Mouse (Mus musculus) forebrain, embryonic 11.5 days (tissue): ENCODE measurements at regions not wholly inside any gene's neighbourhood (a gene's known extent, or its start where the extent isn't known, plus 50 kb on each side); places are given as distances from the start of the nearest gene placed in this dataset.

Experiments
- ATAC-seq: fragments of 200-750 bp; cut with Nextera tagmentation; replicated peaks from 2 replicates; pipeline ENCODE4 v1.8.0; 2017; ENCODE audit warnings: moderate TSS enrichment; ENCODE audit not compliant: low FRiP score
- DNase-seq: peaks from one replicate; pipeline ENCODE4 v3.0.0-alpha.2; 2017; ENCODE audit warnings: low spot score
- H3K27ac ChIP-seq: fragments of 300-500 bp; sonication (generic); 2 replicates; pipeline ENCODE4 v1.5.1; 2014; ENCODE audit warnings: low read depth, low read length
- H3K27me3 ChIP-seq: fragments of 300-500 bp; sonication (generic); 2 replicates; pipeline ENCODE4 v1.6.1; 2014; ENCODE audit warnings: mild to moderate bottlenecking, low read length, mixed read lengths; ENCODE audit not compliant: control insufficient read depth, insufficient read depth
- H3K36me3 ChIP-seq: fragments of 300-500 bp; sonication (generic); 2 replicates; pipeline ENCODE4 v1.6.1; 2014; ENCODE audit warnings: mild to moderate bottlenecking, low read length, moderate library complexity, mixed read lengths; ENCODE audit not compliant: control insufficient read depth, insufficient read depth
- H3K4me1 ChIP-seq: fragments of 300-500 bp; sonication (generic); replicated peaks from 2 replicates; pipeline ENCODE4 v1.6.1; 2014; ENCODE audit warnings: low read length, mixed read lengths; ENCODE audit not compliant: control insufficient read depth, insufficient read depth
- H3K4me2 ChIP-seq: fragments of 300-500 bp; sonication (generic); 2 replicates; pipeline ENCODE4 v1.6.1; 2014; ENCODE audit warnings: low read depth, mild to moderate bottlenecking, low read length, moderate library complexity, mixed read lengths; ENCODE audit not compliant: severe bottlenecking
- H3K4me3 ChIP-seq: fragments of 300-500 bp; sonication (generic); 2 replicates; pipeline ENCODE4 v1.5.1; 2014; ENCODE audit warnings: low read depth, low read length
- H3K9ac ChIP-seq: fragments of 300-500 bp; sonication (generic); 2 replicates; pipeline ENCODE4 v1.6.1; 2014; ENCODE audit warnings: low read length
- H3K9me3 ChIP-seq: fragments of 300-500 bp; sonication (generic); 2 replicates; pipeline ENCODE4 v1.6.1; 2016; ENCODE audit warnings: low read length, mixed read lengths; ENCODE audit not compliant: control insufficient read depth
- WGBS: fragments of 180-500 bp; shearing (Covaris S2); extraction: QIAGEN DNeasy Blood & Tissue Kit; methylation state at CpG from one replicate; pipeline ENCODE4 v1.1.7; 2014; 5-methylcytosine and 5-hydroxymethylcytosine counted together

- no peak overlapping the region for H3K27ac ChIP-seq
- DNase-seq (no peak), ATAC-seq (no peak)
- H3K4me1 ChIP-seq, result no peaks in the 10 kb centered on the region
- H3K9me3 ChIP-seq, result no peaks in the 10 kb centered on the region
- H3K36me3 ChIP-seq, result no peaks in the 10 kb centered on the region
- no peaks in the 10 kb centered on the region for H3K27me3 ChIP-seq
- no peak overlapping the region for H3K9ac ChIP-seq
- no peak overlapping the region for H3K4me2 ChIP-seq
- no peak overlapping the region for H3K4me3 ChIP-seq
- 90% methylated on average over 3 of the region's 3 CpGs for WGBS
Observed at GRCm38 (mm10) chr17:79147883-79148282, 96.2 kb downstream of the Qpct start.

DNA sequence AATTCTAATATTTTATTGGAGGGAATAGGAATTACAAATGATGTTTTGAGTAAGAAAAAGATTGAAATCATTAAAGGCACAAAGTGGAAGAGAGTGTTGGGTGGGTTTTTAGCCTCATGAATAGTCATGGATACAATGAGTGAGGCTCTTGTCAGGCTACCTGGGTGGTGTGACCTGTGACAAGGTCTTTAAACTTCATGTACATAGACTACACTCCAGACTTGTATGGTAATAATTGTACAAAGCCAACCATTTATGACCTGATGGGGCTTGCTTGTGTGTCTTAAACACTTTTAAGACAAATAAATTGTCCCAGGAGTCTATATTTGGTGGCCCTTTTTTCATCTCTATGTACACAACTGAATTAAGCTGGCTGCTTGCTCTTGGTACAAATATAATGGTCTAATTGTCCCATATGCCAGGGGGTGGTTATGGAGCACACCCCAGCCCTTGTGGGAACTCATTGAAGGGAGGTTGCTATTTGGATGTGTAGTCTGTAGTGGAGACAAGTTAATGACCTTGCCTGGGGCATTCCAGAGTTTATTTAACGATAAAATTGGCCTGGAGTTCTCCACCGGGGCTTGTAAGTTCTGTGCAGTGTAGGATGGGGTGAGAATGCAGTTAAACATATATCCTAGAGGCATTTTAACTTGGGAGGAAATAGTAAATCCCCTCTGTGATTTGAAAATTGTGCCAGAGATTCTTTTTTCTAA is 93.4 kb downstream of the Qpct start:
- Histone ChIP-seq H3K27me3 (no peaks in the 10 kb centered on the region), H3K9ac (no peak overlapping the region), H3K4me2 (no peak overlapping the region), H3K4me3 (no peak overlapping the region), H3K27ac (no peak overlapping the region), H3K4me1 (no peaks in the 10 kb centered on the region), H3K36me3 (no peaks in the 10 kb centered on the region), H3K9me3 (no peaks in the 10 kb centered on the region)
- WGBS, result 61% methylated on average over 2 of the region's 2 CpGs
- no peak for ATAC-seq
- DNase-seq, result no peak

- Histone ChIP-seq H3K27ac (no peak overlapping the region), H3K9me3 (no peaks in the 10 kb centered on the region), H3K9ac (no peak overlapping the region), H3K36me3 (no peaks in the 10 kb centered on the region), H3K4me3 (no peak overlapping the region), H3K4me2 (no peak overlapping the region), H3K27me3 (no peaks in the 10 kb centered on the region), H3K4me1 (no peaks in the 10 kb centered on the region)
- DNase-seq (no peak), ATAC-seq (no peak)
- 29% methylated on average over 1 of the region's 1 CpGs for WGBS
Observed at GRCm38 (mm10) chr17:79143031-79143430, 91.3 kb downstream of the Qpct start.
